Comparison of ENCODE assay signal across 28 mouse cellular contexts in genomic region chr10:4885961-4886360, GRCm38 (mm10).
A peak's percentile ranks its signal among the peaks of the same experiment; 100 is the strongest.
DNase-seq lines count a peak whose midpoint lies in the region; ATAC-seq and TF ChIP-seq lines count a peak whose summit lies in the region.
"Had no signal": no experiment of that assay in that cellular context is flagged by ENCODE, and none has a peak within 500 bp of the region (broad histone marks: within the 10 kb centered on the region; RNA-seq: fewer than 3 reads in every experiment).

No protein-coding gene starts in this region.

- H3K4me3 ChIP-seq in hindbrain, embryonic 13.5 days, result no peak overlapping the region
- no peak overlapping the region for H3K4me3 ChIP-seq in hindbrain, embryonic 12.5 days
- no peak overlapping the region for H3K4me3 ChIP-seq in midbrain, embryonic 16.5 days (ENCODE audit: low read depth, low read length)
- H3K4me3 ChIP-seq in midbrain, embryonic 15.5 days, result no peak overlapping the region
- no peak overlapping the region for H3K4me3 ChIP-seq in forebrain, postnatal 0 days (ENCODE audit: low read depth, low read length)
- H3K4me3 ChIP-seq: erythroblast, embryonic 14.5 days; heart, embryonic 15.5 days; kidney, embryonic 15.5 days; limb, embryonic 13.5 days; lung, embryonic 15.5 days; midbrain, embryonic 10.5 days; myocyte; neural tube, embryonic 13.5 days had no signal

- no peak overlapping the region for H3K4me2 ChIP-seq in hindbrain, embryonic 13.5 days
- no peak overlapping the region for H3K4me2 ChIP-seq in hindbrain, embryonic 12.5 days (replicated peaks)
- H3K4me2 ChIP-seq in midbrain, embryonic 16.5 days (ENCODE audit: low read length), result no peak overlapping the region
- H3K4me2 ChIP-seq in midbrain, embryonic 15.5 days, result no peak overlapping the region
- H3K4me2 ChIP-seq in forebrain, postnatal 0 days (ENCODE audit: low read depth), result no peak overlapping the region
- H3K4me2 ChIP-seq: heart, embryonic 15.5 days; kidney, embryonic 15.5 days; limb, embryonic 13.5 days; liver, embryonic 11.5 days; lung, embryonic 15.5 days; neural tube, embryonic 13.5 days had no signal

- H3K9ac ChIP-seq in hindbrain, embryonic 13.5 days, result no peak overlapping the region
- H3K9ac ChIP-seq in hindbrain, embryonic 12.5 days, result no peak overlapping the region
- H3K9ac ChIP-seq in midbrain, embryonic 16.5 days (ENCODE audit: low read depth, low read length), result no peak overlapping the region
- no peak overlapping the region for H3K9ac ChIP-seq in midbrain, embryonic 15.5 days
- H3K9ac ChIP-seq in forebrain, postnatal 0 days, result no peak overlapping the region
- H3K9ac ChIP-seq: heart, embryonic 15.5 days; kidney, embryonic 15.5 days; limb, embryonic 13.5 days; lung, embryonic 15.5 days; neural tube, embryonic 13.5 days had no signal

- no peaks in the 10 kb centered on the region for H3K36me3 ChIP-seq in hindbrain, embryonic 13.5 days
- H3K36me3 ChIP-seq in hindbrain, embryonic 12.5 days, result no peaks in the 10 kb centered on the region
- H3K36me3 ChIP-seq in midbrain, embryonic 16.5 days (ENCODE audit: control insufficient read depth, insufficient read depth, low read length), result no peaks in the 10 kb centered on the region
- no peaks in the 10 kb centered on the region for H3K36me3 ChIP-seq in midbrain, embryonic 15.5 days (replicated peaks)
- no peaks in the 10 kb centered on the region for H3K36me3 ChIP-seq in forebrain, postnatal 0 days (ENCODE audit: insufficient read depth)
- H3K36me3 ChIP-seq: heart, embryonic 15.5 days; kidney, embryonic 15.5 days; limb, embryonic 13.5 days; lung, embryonic 15.5 days; midbrain, embryonic 10.5 days; neural tube, embryonic 13.5 days had no signal

- no peaks in the 10 kb centered on the region for H3K27me3 ChIP-seq in hindbrain, embryonic 13.5 days
- H3K27me3 ChIP-seq in hindbrain, embryonic 12.5 days, result no peaks in the 10 kb centered on the region
- no peaks in the 10 kb centered on the region for H3K27me3 ChIP-seq in midbrain, embryonic 16.5 days (ENCODE audit: control insufficient read depth, insufficient read depth, low read depth, low read length)
- no peaks in the 10 kb centered on the region for H3K27me3 ChIP-seq in midbrain, embryonic 15.5 days (replicated peaks)
- H3K27me3 ChIP-seq in forebrain, postnatal 0 days (ENCODE audit: insufficient read depth, low read length), result no peaks in the 10 kb centered on the region
- H3K27me3 ChIP-seq: heart, embryonic 15.5 days; kidney, embryonic 15.5 days; limb, embryonic 13.5 days; lung, embryonic 15.5 days; neural tube, embryonic 13.5 days had no signal

- peak; percentile 29 for DNase-seq in brain, embryonic 14.5 days (ENCODE audit: low read depth)
- peak; percentile 59 for DNase-seq in forebrain, postnatal 0 days
- DNase-seq in urinary bladder, postnatal 36 days (ENCODE audit: low spot score in 2 of 2), result no peak
- DNase-seq in kidney, adult 8-10 months, result no peak
- DNase-seq: adrenal gland, postnatal 25 days; cerebellum, adult 2 months; cerebellum, postnatal 14 days; kidney, adult 11 months; kidney, postnatal 25 days; retina, postnatal 1 day; right cerebral cortex, postnatal 25 days; spleen, adult 18-20 months; thymus, adult 18-20 months; thymus, postnatal 36 days had no signal

- ATAC-seq in hindbrain, embryonic 13.5 days (ENCODE audit: low FRiP score), result 0 out of 2 replicates have a peak, but pooled peaks have one; percentile 36
- no peak for ATAC-seq in hindbrain, embryonic 12.5 days (ENCODE audit: low FRiP score)
- peak; percentile 51; the same call in 1 of the 2 replicates for ATAC-seq in midbrain, embryonic 16.5 days
- ATAC-seq in midbrain, embryonic 15.5 days (replicated peaks), result no peak
- peak; percentile 89 for ATAC-seq in forebrain, postnatal 0 days
- ATAC-seq: CD4-positive, CD25-positive, alpha-beta regulatory T cell, adult 4 months had no signal

- TF ChIP-seq POLR2A in brain, embryonic 14.5 days (IDR thresholded peaks at IDR 0.05; ENCODE audit: borderline replicate concordance, extremely low read depth, insufficient read depth, insufficient read length, poor library complexity, severe bottlenecking), result no peak

- no peak overlapping the region for H3K27ac ChIP-seq in hindbrain, embryonic 13.5 days
- no peak overlapping the region for H3K27ac ChIP-seq in hindbrain, embryonic 12.5 days
- H3K27ac ChIP-seq in midbrain, embryonic 16.5 days (ENCODE audit: low read length), result no peak overlapping the region
- H3K27ac ChIP-seq in midbrain, embryonic 15.5 days, result no peak overlapping the region
- H3K27ac ChIP-seq in forebrain, postnatal 0 days (ENCODE audit: low read depth, low read length), result peak overlapping the region; percentile 5; the same call in 1 of the 2 replicates
- H3K27ac ChIP-seq: heart, embryonic 15.5 days; kidney, embryonic 15.5 days; limb, embryonic 13.5 days; lung, embryonic 15.5 days; midbrain, embryonic 10.5 days; neural tube, embryonic 13.5 days had no signal

- H3K4me1 ChIP-seq in hindbrain, embryonic 13.5 days (replicated peaks), result no peaks in the 10 kb centered on the region
- H3K4me1 ChIP-seq in hindbrain, embryonic 12.5 days, result no peaks in the 10 kb centered on the region
- no peaks in the 10 kb centered on the region for H3K4me1 ChIP-seq in midbrain, embryonic 16.5 days (ENCODE audit: control insufficient read depth, insufficient read depth, low read length)
- no peaks in the 10 kb centered on the region for H3K4me1 ChIP-seq in midbrain, embryonic 15.5 days
- peaks cover 4% of the 10 kb centered on the region; the same call in 1 of the 2 replicates for H3K4me1 ChIP-seq in forebrain, postnatal 0 days (ENCODE audit: insufficient read depth)
- H3K4me1 ChIP-seq: heart, embryonic 15.5 days; kidney, embryonic 15.5 days; limb, embryonic 13.5 days; lung, embryonic 15.5 days; midbrain, embryonic 10.5 days; neural tube, embryonic 13.5 days had no signal

- no peaks in the 10 kb centered on the region for H3K9me3 ChIP-seq in hindbrain, embryonic 13.5 days
- no peaks in the 10 kb centered on the region for H3K9me3 ChIP-seq in hindbrain, embryonic 12.5 days (replicated peaks)
- no peaks in the 10 kb centered on the region for H3K9me3 ChIP-seq in midbrain, embryonic 16.5 days (replicated peaks; ENCODE audit: control insufficient read depth, low read length, poor library complexity, severe bottlenecking)
- H3K9me3 ChIP-seq in midbrain, embryonic 15.5 days, result no peaks in the 10 kb centered on the region
- H3K9me3 ChIP-seq in forebrain, postnatal 0 days (ENCODE audit: low read length), result no peaks in the 10 kb centered on the region
- H3K9me3 ChIP-seq: heart, embryonic 15.5 days; kidney, embryonic 15.5 days; limb, embryonic 13.5 days; lung, embryonic 15.5 days; midbrain, embryonic 10.5 days; neural tube, embryonic 13.5 days had no signal

- 80% methylated on average over 8 of the region's 8 CpGs for WGBS in hindbrain, embryonic 13.5 days
- 82% methylated on average over 8 of the region's 8 CpGs for WGBS in hindbrain, embryonic 12.5 days
- 79% methylated on average over 8 of the region's 8 CpGs for WGBS in midbrain, embryonic 16.5 days
- 86% methylated on average over 8 of the region's 8 CpGs for WGBS in midbrain, embryonic 15.5 days
- WGBS in forebrain, postnatal 0 days, result 52% methylated on average over 8 of the region's 8 CpGs

- TF ChIP-seq CTCF in brain, embryonic 14.5 days (IDR thresholded peaks at IDR 0.05; ENCODE audit: borderline replicate concordance, extremely low read depth, insufficient read depth, insufficient read length), result no peak
- no peak for TF ChIP-seq CTCF in forebrain, postnatal 0 days (IDR thresholded peaks at IDR 0.05; ENCODE audit: low read depth)

Comparison
In these comparisons a context has a peak if more than half of its experiments do, and no peak if none do; other contexts are left out.
1. ATAC-seq: peak in hindbrain, embryonic 13.5 days (single experiment), midbrain, embryonic 16.5 days (single experiment) and forebrain, postnatal 0 days (single experiment); none in hindbrain, embryonic 12.5 days (single experiment) and midbrain, embryonic 15.5 days (single experiment).
2. DNase-seq: peak in brain, embryonic 14.5 days (single experiment) and forebrain, postnatal 0 days (single experiment); none in urinary bladder, postnatal 36 days (0 of 2) and kidney, adult 8-10 months (0 of 2).